Mouse (Mus musculus) midbrain, embryonic 15.5 days (tissue): ENCODE data around the gene Ostc. TPM values are rescaled to one million over a fixed set of nuclear protein-coding genes. Genes with fewer than 3 reads are reported as not detected.

ENCODE experiments used
- ATAC-seq: fragments of 200-750 bp; cut with Nextera tagmentation; replicated peaks from 2 replicates; pipeline ENCODE4 v1.8.0; 2017; ENCODE audit warnings: moderate TSS enrichment
- H3K27ac ChIP-seq: fragments of 300-500 bp; sonication (generic); 2 replicates; pipeline ENCODE4 v1.5.1; 2015; ENCODE audit warnings: mild to moderate bottlenecking, inconsistent platforms
- H3K27me3 ChIP-seq: fragments of 300-500 bp; sonication (generic); replicated peaks from 2 replicates; pipeline ENCODE4 v1.6.1; 2015; ENCODE audit warnings: inconsistent platforms
- H3K36me3 ChIP-seq: fragments of 300-500 bp; sonication (generic); replicated peaks from 2 replicates; pipeline ENCODE4 v1.6.1; 2015; ENCODE audit warnings: inconsistent platforms
- H3K4me1 ChIP-seq: fragments of 300-500 bp; sonication (generic); 2 replicates; pipeline ENCODE4 v1.6.1; 2015; ENCODE audit warnings: inconsistent platforms
- H3K4me2 ChIP-seq: fragments of 300-500 bp; sonication (generic); 2 replicates; pipeline ENCODE4 v1.6.1; 2015; ENCODE audit warnings: inconsistent platforms, mild to moderate bottlenecking, moderate library complexity
- H3K4me3 ChIP-seq: fragments of 300-500 bp; sonication (generic); 2 replicates; pipeline ENCODE4 v1.5.1; 2015; ENCODE audit warnings: mild to moderate bottlenecking, inconsistent platforms
- H3K9ac ChIP-seq: fragments of 300-500 bp; sonication (generic); 2 replicates; pipeline ENCODE4 v1.6.1; 2015; ENCODE audit warnings: mild to moderate bottlenecking, inconsistent platforms
- H3K9me3 ChIP-seq: fragments of 300-500 bp; sonication (generic); 2 replicates; pipeline ENCODE4 v1.6.1; 2016; ENCODE audit warnings: inconsistent platforms
- WGBS: fragments of 180-500 bp; shearing (Covaris S2); methylation state at CpG from one replicate; pipeline ENCODE4 v1.1.7; 2015; ENCODE audit warnings: mixed read lengths; 5-methylcytosine and 5-hydroxymethylcytosine counted together
- polyA plus RNA-seq: library from polyadenylated mRNA; unstranded; fragments of >200 nt; fragmentation: Nextera tagmentation; extraction: Ambion mirVana; gene quantifications from 2 replicates; pipeline ENCODE4 v1.2.1, GENCODE M21; 2015

Ostc gene
- polyA plus RNA-seq, 1 experiment from 2014 or later: 209 TPM

DNA sequence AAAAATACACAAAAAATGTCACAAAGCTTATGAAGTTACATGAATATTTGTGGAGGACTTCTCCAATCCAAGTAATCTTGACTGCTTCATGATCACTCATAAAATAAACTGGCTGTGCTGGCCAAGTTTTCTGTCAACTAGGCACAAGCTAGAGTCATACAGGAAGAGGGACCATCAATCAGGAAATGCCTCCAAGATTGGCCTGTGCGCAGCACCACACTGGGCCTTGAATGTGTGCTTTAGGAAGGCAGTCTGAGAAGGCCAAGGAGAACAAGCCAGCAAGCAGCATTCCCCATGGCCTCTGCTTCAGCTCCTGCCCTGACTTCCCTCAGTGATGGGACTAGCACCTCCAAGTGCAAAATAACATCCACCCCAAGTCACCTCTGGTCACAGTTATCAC, 17.8 kb upstream of the Ostc start:
- no peak overlapping the region for H3K27ac ChIP-seq
- H3K27me3 ChIP-seq: no peaks in the 10 kb centered on the region
- peaks cover 19% of the 10 kb centered on the region for H3K36me3 ChIP-seq
- no peak for ATAC-seq
- H3K4me1 ChIP-seq: peaks cover 28% of the 10 kb centered on the region
- WGBS: 89% methylated on average over 1 of the region's 1 CpGs
- H3K4me3 ChIP-seq: no peak overlapping the region
- no peaks in the 10 kb centered on the region for H3K9me3 ChIP-seq
- H3K9ac ChIP-seq: no peak overlapping the region
- no peak overlapping the region for H3K4me2 ChIP-seq

DNA sequence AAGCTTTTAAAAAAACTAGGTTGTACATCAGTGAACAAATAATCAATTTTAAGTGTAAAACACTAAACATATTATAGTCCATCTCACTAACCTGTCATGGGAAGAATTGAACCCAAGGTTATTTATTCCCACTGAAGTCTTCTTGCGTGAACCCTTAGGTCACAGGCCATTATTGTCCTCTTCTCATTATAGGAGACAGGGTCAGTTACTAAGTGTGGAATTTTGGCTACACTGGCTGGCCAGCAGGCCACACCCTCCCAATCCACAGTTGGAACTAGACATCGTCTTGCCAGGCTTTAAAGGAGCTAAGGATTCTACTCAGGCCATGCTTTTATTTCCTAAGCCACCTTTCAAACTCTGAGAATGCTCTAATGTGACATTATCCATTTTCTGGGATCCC, 16.5 kb upstream of the Ostc start:
- no peak for ATAC-seq
- Histone ChIP-seq H3K36me3 (peaks cover 19% of the 10 kb centered on the region), H3K27me3 (no peaks in the 10 kb centered on the region), H3K4me1 (peaks cover 23% of the 10 kb centered on the region), H3K27ac (no peak overlapping the region), H3K9ac (no peak overlapping the region), H3K4me3 (no peak overlapping the region), H3K9me3 (no peaks in the 10 kb centered on the region), H3K4me2 (no peak overlapping the region)
- 68% methylated on average over 2 of the region's 2 CpGs for WGBS

DNA sequence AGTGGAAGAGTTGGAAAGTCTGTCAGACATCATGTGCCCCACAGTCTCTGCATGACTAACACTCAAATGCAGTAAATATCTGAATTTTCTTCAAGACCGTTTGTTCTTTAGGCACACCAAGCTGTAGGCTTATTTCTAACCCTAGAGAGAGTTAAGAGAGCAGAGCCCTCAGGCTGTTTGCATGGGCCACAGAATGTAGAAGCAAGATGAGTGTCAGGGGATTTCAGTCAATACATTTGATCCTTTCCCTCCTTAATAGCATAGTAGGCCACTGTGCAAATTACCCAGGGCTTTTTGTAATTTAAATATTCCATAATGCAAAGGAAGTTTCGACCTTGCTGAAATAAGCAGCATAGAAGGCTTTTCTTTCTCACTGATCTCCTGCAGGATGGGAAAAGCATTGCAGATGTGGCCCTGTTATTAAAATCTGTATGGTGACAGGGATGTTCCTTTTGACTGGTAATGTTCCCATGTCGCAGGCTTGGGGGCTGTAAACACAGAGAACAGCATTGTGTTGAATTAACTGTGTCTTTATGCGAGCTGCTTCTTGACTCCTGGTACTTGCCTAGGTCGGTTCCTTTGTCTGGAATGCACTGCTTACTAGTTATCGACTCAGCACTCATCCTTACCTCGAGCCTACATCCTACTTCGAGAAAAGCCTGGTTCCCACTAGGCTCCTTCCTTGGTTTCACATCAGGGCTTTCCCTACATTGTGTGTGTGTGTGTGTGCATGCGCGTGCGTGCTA, 13.7 kb upstream of the Ostc start:
- WGBS: 69% methylated on average over 11 of the region's 11 CpGs
- H3K27me3 ChIP-seq: no peaks in the 10 kb centered on the region
- no peaks in the 10 kb centered on the region for H3K9me3 ChIP-seq
- peak; percentile 51 for ATAC-seq
- peaks cover 16% of the 10 kb centered on the region for H3K36me3 ChIP-seq
- peak overlapping the region; percentile 36 for H3K27ac ChIP-seq
- H3K4me1 ChIP-seq: peaks cover 6% of the 10 kb centered on the region; the same call in 1 of the 2 replicates
- H3K4me3 ChIP-seq: no peak overlapping the region
- no peak overlapping the region for H3K9ac ChIP-seq
- H3K4me2 ChIP-seq: no peak overlapping the region

DNA sequence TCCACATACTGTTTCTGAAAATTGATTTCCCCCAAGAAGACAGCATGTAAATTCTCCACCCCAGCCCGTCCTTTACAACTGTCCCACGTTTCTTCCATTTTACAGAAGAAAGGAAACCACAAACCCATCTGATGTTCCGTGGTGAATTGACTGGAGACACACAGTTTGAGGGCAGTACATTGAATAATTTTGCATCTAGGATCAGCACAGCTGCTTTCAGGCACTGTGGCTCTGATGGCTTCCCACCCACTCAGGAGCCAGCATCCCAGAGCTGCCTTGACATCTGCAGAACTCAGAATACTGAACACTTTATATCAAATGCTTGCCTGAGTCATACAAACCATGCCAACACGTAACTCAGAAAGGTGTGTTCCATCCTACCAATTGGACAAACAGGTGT, 11.0 kb upstream of the Ostc start:
- no peak overlapping the region for H3K4me3 ChIP-seq
- peaks cover 6% of the 10 kb centered on the region; the same call in 1 of the 2 replicates for H3K4me1 ChIP-seq
- no peaks in the 10 kb centered on the region; the same call in 1 of the 2 replicates for H3K36me3 ChIP-seq
- 82% methylated on average over 4 of the region's 4 CpGs for WGBS
- no peaks in the 10 kb centered on the region for H3K27me3 ChIP-seq
- ATAC-seq: no peak
- H3K27ac ChIP-seq: no peak overlapping the region
- H3K9ac ChIP-seq: no peak overlapping the region
- H3K4me2 ChIP-seq: no peak overlapping the region
- no peaks in the 10 kb centered on the region for H3K9me3 ChIP-seq

DNA sequence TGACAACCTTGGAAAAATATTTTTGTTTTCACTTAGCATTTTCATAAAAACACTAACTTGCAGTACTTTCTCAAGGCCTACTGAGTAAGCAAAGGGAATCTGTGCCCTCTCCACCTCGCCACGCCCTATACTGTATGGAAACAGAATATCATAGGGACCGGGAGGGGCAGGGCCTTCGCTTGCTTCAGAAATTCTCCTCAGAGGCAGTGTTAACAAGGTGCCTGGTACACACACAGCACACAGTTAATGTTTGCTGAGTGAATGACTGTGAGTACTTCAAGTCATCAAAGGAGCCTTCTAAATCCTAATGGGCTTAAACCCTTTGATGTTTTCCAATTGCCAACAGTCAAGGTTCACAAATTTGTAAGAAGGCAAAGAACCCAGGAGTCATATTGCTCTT, 9.6 kb upstream of the Ostc start:
- Histone ChIP-seq H3K36me3 (no peaks in the 10 kb centered on the region), H3K4me3 (no peak overlapping the region), H3K4me2 (no peak overlapping the region), H3K9me3 (no peaks in the 10 kb centered on the region), H3K27me3 (no peaks in the 10 kb centered on the region), H3K9ac (no peak overlapping the region), H3K4me1 (peaks cover 9% of the 10 kb centered on the region), H3K27ac (no peak overlapping the region)
- ATAC-seq: no peak
- WGBS: 81% methylated on average over 4 of the region's 4 CpGs

DNA sequence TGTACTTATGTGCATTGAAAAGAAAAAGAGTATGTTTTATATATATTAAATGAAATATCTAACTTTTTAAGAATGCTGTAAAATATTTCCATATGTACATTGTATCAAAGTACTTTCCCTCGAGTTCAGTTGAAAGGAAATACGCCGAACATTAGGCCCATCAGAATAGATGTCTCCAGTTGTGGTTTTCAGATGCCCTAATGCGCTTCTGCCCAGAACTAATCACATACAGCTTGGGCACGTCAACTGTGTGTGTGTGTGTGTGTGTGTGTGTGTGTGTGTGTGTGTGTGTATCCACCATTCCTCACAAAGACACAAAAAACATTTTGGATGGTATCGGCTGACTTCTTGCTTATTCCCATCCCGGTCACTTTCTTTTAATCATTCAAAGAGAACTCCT, 7.3 kb upstream of the Ostc start:
- Histone ChIP-seq H3K4me2 (no peak overlapping the region), H3K27me3 (no peaks in the 10 kb centered on the region), H3K36me3 (no peaks in the 10 kb centered on the region), H3K9me3 (no peaks in the 10 kb centered on the region), H3K4me3 (no peak overlapping the region), H3K4me1 (peaks cover 3% of the 10 kb centered on the region; the same call in 1 of the 2 replicates), H3K27ac (no peak overlapping the region), H3K9ac (no peak overlapping the region)
- ATAC-seq: no peak
- 92% methylated on average over 7 of the region's 7 CpGs for WGBS

DNA sequence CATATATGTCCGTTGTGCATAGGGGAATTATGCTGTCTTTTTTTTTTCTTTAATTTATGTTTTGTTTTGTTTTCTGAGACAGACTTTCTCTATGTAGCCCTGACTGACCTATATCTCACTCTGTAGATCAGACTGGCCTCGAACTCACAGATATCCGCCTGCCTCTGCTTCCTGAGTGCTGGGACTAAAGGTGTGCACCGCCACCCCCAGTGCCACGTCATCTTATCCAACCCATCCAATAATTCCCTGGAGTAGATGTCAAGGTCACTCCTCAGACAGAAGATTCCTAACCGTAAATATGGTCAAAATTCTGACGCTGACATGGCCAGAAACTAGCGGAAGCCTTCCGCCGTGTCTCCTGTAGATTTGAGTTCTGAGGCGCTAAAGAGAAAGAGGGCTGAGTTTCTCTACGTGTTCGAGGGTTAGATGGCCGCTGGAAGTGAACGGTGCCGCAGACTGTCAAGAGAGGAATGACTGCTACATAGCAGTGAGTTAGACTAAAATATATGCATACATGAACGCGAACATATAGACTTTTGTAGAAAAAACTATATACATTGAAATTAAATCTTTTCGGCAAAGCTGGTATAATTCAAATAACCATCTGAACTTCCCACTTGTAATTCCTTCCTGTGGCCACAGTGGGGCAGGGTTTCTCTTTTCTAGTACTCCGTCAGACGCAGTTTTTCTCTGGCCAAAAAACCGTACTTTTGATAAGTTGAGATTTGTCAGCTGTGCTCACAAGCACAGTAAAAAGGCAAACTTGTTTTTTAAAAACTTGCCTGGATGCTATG, 5.7 kb upstream of the Ostc start:
- Histone ChIP-seq H3K9ac (no peak overlapping the region), H3K27ac (no peak overlapping the region), H3K9me3 (no peaks in the 10 kb centered on the region), H3K4me2 (peak overlapping the region; percentile 42), H3K4me1 (peaks cover 5% of the 10 kb centered on the region), H3K27me3 (no peaks in the 10 kb centered on the region), H3K36me3 (no peaks in the 10 kb centered on the region), H3K4me3 (peak overlapping the region; percentile 20)
- 21% methylated on average over 22 of the region's 22 CpGs for WGBS
- 0 out of 2 replicates have a peak, but pooled peaks have one; percentile 19 for ATAC-seq

DNA sequence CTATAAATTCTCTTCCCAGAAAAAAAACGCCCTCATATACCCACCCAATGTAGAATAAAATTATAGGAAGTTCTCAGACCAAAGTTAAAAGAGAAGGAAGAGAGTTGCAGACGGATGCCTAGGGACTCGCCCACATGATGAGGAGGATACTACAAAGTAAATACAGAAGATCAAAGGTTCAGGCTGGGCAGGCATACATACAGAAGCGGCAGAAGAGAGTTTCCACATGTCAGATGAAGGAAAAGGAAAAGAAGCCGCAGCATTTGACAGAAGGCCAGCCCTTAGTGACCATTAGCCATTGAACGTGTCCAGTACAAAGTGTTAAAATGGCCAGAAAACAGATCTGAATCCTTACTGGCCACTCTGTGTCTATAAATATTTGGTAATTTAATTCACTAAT, 3.6 kb upstream of the Ostc start:
- Histone ChIP-seq H3K9ac (no peak overlapping the region), H3K36me3 (no peaks in the 10 kb centered on the region), H3K4me1 (peaks cover 16% of the 10 kb centered on the region), H3K27ac (no peak overlapping the region), H3K27me3 (no peaks in the 10 kb centered on the region), H3K4me2 (no peak overlapping the region), H3K4me3 (no peak overlapping the region), H3K9me3 (no peaks in the 10 kb centered on the region)
- 66% methylated on average over 6 of the region's 6 CpGs for WGBS
- no peak for ATAC-seq

DNA sequence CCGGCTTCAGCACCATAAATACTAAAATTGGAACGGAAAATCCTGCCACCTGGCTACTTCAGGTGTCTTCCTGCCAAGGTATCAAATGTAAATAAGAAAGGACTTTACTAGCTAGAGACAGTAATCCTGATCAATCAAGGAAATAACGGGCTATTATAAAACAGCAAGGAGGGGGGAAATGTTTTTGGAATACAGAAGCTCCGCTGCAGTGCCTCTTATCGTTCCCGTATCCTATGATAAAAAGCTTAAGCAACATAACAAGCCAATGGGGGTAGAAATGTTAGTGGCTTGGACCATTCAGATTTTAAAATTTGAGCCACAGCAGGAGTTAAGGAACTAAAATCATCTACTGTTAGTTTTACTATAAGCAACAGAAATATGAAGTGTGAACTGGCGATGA, 859 bp upstream of the Ostc start:
- Histone ChIP-seq H3K9me3 (no peaks in the 10 kb centered on the region), H3K4me3 (peak overlapping the region; percentile 62), H3K27me3 (no peaks in the 10 kb centered on the region), H3K4me1 (peaks cover 25% of the 10 kb centered on the region), H3K27ac (no peak overlapping the region), H3K9ac (no peak overlapping the region), H3K4me2 (peak overlapping the region; percentile 69), H3K36me3 (no peaks in the 10 kb centered on the region)
- no peak for ATAC-seq
- 62% methylated on average over 7 of the region's 7 CpGs for WGBS

DNA sequence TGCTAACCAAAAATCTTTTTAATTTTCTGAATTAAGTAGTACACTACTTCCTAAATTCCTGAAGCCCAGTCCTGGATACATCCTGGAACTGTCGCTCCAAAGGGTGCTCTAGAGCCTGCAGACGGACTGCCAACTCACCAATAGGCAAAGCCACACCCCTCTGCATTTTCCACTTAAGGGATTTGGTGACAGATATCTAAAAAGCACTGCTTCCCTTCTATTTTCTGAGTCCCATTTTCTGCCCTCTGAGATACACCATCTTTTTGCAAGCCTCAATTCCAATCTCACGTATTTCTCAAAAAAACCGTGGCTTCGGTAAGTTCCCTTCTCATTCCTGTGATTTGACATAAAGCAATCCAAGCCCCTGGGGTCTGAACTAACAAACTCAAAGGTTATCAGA, 715 bp downstream of the Ostc start:
- Histone ChIP-seq H3K36me3 (no peaks in the 10 kb centered on the region; the same call in 1 of the 2 replicates), H3K27ac (peak overlapping the region; percentile 87), H3K27me3 (no peaks in the 10 kb centered on the region), H3K9me3 (no peaks in the 10 kb centered on the region), H3K4me3 (peak overlapping the region; percentile 62), H3K4me2 (peak overlapping the region; percentile 69), H3K4me1 (peaks cover 22% of the 10 kb centered on the region), H3K9ac (peak overlapping the region; percentile 79)
- ATAC-seq: no peak
- WGBS: under 1% methylated on average over 5 of the region's 5 CpGs

DNA sequence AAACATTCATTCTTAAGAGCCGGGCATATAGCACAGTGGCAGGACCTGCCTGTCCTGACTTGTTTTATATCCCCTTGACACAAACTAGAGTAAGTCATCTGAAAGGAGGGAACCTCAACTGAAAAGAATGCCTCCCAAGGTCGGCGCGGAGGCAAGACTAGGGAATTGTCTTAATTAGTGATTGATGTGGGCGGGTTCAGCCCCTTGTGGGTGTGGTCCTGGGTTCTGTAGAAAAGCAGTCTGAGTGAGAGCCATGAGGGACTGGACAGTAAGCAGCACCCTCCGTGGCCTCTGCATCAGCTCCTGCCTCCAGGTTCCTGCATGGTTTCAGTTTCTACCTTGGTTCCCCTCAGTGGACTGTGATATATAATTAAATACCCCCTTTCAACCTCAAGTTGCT, 7.0 kb downstream of the Ostc start:
- H3K36me3 ChIP-seq: peaks cover 17% of the 10 kb centered on the region
- ATAC-seq: no peak
- H3K4me1 ChIP-seq: peaks cover 4% of the 10 kb centered on the region; the same call in 1 of the 2 replicates
- H3K9me3 ChIP-seq: no peaks in the 10 kb centered on the region
- no peak overlapping the region for H3K27ac ChIP-seq
- 86% methylated on average over 6 of the region's 6 CpGs for WGBS
- H3K4me2 ChIP-seq: no peak overlapping the region
- no peak overlapping the region for H3K4me3 ChIP-seq
- no peak overlapping the region for H3K9ac ChIP-seq
- no peaks in the 10 kb centered on the region for H3K27me3 ChIP-seq

DNA sequence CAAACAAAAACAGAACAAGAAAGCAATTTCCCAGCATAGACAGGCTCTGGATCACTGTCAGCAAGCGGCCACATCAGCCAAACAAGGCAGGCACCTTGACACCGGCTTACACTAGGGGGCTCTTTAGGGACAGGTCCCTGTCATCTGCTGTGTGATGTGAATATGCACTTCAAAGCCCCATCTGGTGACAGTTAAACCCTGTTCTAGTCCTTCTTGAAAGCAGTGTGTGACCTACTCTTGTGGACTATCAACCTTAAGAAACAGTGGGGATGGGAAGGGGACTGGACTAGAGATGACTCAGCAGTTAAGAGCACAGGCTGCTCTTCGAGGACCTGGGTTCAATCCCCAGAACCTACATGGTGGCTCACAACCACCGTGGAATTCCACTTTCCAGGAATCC, 11.6 kb downstream of the Ostc start:
- Histone ChIP-seq H3K9me3 (no peaks in the 10 kb centered on the region), H3K4me2 (no peak overlapping the region), H3K9ac (no peak overlapping the region), H3K27ac (no peak overlapping the region), H3K36me3 (peaks cover 17% of the 10 kb centered on the region), H3K4me3 (no peak overlapping the region), H3K27me3 (no peaks in the 10 kb centered on the region), H3K4me1 (no peaks in the 10 kb centered on the region)
- no peak for ATAC-seq
- 80% methylated on average over 4 of the region's 4 CpGs for WGBS
